Mouse (Mus musculus): ENCODE measurements around the gene Gm9958. TPM values are rescaled to one million over a fixed set of nuclear protein-coding genes. Genes with fewer than 3 reads are reported as not detected.

The Gm9958 gene
- 7.0 and 7.8 TPM in 2 replicates for polyA plus RNA-seq (2015; fragmentation: Nextera tagmentation; extraction: Ambion mirVana)

DNA sequence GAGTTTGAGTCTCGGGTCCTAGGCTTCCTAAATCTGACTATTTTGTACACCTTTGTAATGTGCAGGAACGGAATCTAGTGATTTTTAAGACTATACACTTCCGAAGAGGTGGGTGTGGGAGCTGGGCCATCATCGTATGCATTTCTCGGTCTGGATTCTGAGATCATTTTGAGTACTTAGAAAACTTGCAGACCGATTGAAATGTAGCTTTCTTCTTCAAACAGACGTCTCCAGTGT, at the start of gene Gm9958:
Gene Gm9958 (plus strand): TSS at position 138 of the 237 bp plus-strand sequence.
- DNase-seq (ENCODE audit: low spot score), result no peak
- H3K9me3 ChIP-seq (replicated peaks; ENCODE audit: low read length), result no peaks in the 10 kb centered on the region
- 0% methylated on average over 7 of the region's 7 CpGs for WGBS

DNA sequence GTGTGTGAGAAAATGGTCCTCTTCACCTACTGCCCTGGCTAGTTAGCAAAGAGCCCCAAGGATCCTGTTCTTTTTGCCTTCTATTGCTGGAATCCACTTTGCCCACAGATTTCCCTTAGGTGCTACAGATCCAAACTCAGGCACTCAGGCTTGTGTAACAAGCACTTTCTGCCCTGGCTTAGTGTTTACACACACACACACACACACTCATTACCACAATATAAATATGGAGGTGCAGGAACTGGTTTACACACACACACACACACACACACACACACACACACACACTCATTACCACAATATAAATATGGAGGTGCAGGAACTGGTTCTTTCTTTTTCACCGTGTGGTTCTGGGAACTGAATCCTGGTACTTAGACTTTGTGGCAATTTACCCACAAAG, 35.9 kb upstream of the Gm9958 start:
- Histone ChIP-seq H3K4me3 (replicated peaks; ENCODE audit: low read depth, low read length) (no peak overlapping the region), H3K27me3 (ENCODE audit: insufficient read depth, low read length) (no peaks in the 10 kb centered on the region), H3K4me1 (replicated peaks; ENCODE audit: insufficient read depth, low read length) (0 out of 2 replicates have a peak, but pooled peaks cover 2% of the 10 kb centered on the region), H3K27ac (no peak overlapping the region), H3K9ac (ENCODE audit: low read depth, low read length) (no peak overlapping the region), H3K4me2 (ENCODE audit: low read length) (no peak overlapping the region), H3K36me3 (ENCODE audit: insufficient read depth, low read length) (no peaks in the 10 kb centered on the region), H3K9me3 (replicated peaks; ENCODE audit: low read length) (no peaks in the 10 kb centered on the region)
- ATAC-seq (replicated peaks; ENCODE audit: low FRiP score, low read depth), result no peak
- no peak for DNase-seq (ENCODE audit: low spot score)
- 85% methylated on average over 1 of the region's 1 CpGs for WGBS
- TF ChIP-seq CTCF (IDR thresholded peaks at IDR 0.05; ENCODE audit: low read depth), result no peak

More for the DNA sequence above, at the start of gene Gm9958:
- no peak for TF ChIP-seq CTCF (IDR thresholded peaks at IDR 0.05; ENCODE audit: low read depth)
- H3K4me1 ChIP-seq (replicated peaks; ENCODE audit: insufficient read depth, low read length), result peaks cover 8% of the 10 kb centered on the region; the same call in 1 of the 2 replicates
- H3K4me3 ChIP-seq (replicated peaks; ENCODE audit: low read depth, low read length), result peak within 1 kb of the TSS; percentile 97
- peak within 1 kb of the TSS; percentile 99 for H3K9ac ChIP-seq (ENCODE audit: low read depth, low read length)
- no peaks in the 10 kb centered on the region for H3K27me3 ChIP-seq (ENCODE audit: insufficient read depth, low read length)
- H3K36me3 ChIP-seq (ENCODE audit: insufficient read depth, low read length), result no peaks in the 10 kb centered on the region
- ATAC-seq (replicated peaks; ENCODE audit: low FRiP score, low read depth), result no peak
- H3K4me2 ChIP-seq (ENCODE audit: low read length), result peak within 1 kb of the TSS; percentile 77
- peak within 1 kb of the TSS; percentile 99 for H3K27ac ChIP-seq

DNA sequence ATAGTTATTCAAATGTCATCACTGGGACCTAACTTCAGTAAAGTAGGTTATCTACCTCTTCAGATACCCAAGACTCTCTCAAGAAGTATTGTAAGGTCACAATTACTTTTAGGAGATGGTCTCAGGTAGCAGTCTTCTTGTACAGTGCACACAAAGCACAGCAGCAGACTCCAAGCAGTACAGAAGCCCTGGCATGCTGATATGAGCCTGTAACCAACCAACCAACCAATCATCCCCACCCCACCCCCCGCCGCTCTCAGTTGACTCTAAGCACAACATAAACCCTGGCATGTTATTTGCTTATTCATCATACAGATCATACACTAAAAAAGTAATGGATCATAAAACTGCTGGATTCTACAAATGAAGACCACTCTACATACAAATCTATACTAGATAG, 34.5 kb upstream of the Gm9958 start:
- H3K4me3 ChIP-seq (replicated peaks; ENCODE audit: low read depth, low read length), result no peak overlapping the region
- H3K27me3 ChIP-seq (ENCODE audit: insufficient read depth, low read length), result no peaks in the 10 kb centered on the region
- H3K4me1 ChIP-seq (replicated peaks; ENCODE audit: insufficient read depth, low read length), result 0 out of 2 replicates have a peak, but pooled peaks cover 2% of the 10 kb centered on the region
- no peak for TF ChIP-seq CTCF (IDR thresholded peaks at IDR 0.05; ENCODE audit: low read depth)
- H3K27ac ChIP-seq, result no peak overlapping the region
- H3K9me3 ChIP-seq (replicated peaks; ENCODE audit: low read length), result no peaks in the 10 kb centered on the region
- no peaks in the 10 kb centered on the region for H3K36me3 ChIP-seq (ENCODE audit: insufficient read depth, low read length)
- 89% methylated on average over 2 of the region's 2 CpGs for WGBS
- no peak overlapping the region for H3K4me2 ChIP-seq (ENCODE audit: low read length)
- DNase-seq (ENCODE audit: low spot score), result no peak
- H3K9ac ChIP-seq (ENCODE audit: low read depth, low read length), result no peak overlapping the region
- no peak for ATAC-seq (replicated peaks; ENCODE audit: low FRiP score, low read depth)

DNA sequence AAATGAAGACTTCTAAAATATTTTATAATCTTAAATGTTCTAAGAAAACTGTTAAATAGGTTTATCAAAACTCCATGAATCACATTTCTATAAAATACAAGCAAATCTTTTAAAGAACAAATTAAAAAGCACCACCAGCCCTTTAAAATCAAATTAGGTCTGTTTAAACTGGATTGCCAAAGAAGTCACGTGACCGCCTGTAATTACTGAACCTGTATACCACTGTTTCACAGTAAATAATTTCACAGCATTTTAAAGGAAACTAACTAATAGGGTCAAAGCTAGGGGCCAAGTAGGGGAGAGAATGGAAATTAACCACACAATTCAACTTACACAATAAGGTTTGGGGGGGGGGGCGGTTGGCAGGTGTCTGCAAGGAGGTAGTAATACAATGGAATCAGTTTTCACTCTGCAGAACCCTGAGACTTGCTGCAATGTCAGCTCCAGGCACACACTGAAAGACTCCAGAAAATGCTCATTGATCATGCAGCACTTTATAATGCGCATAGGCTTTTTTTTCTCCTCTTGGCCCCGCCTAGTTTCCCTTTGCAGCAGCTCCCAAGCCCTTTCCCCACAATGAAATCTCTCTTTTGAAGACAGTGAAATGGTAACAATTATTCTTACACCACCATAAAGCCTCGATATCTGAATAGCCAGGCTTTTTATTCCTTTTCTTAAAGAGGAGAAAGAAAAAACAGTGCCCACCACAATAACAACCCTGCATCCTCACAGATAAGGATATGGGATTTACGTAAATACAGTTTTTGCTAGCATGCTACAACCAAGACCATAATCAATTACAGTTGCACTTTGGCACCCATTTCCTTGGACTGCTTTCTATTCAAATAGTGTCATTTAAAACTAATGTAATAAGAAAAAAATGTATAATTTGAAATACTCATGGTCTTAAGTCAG, 28.6 kb upstream of the Gm9958 start:
- Histone ChIP-seq H3K9me3 (replicated peaks; ENCODE audit: low read length) (no peaks in the 10 kb centered on the region), H3K4me2 (ENCODE audit: low read length) (no peak overlapping the region), H3K36me3 (ENCODE audit: insufficient read depth, low read length) (no peaks in the 10 kb centered on the region), H3K9ac (ENCODE audit: low read depth, low read length) (no peak overlapping the region), H3K4me1 (replicated peaks; ENCODE audit: insufficient read depth, low read length) (no peaks in the 10 kb centered on the region), H3K27ac (no peak overlapping the region), H3K4me3 (replicated peaks; ENCODE audit: low read depth, low read length) (no peak overlapping the region), H3K27me3 (ENCODE audit: insufficient read depth, low read length) (no peaks in the 10 kb centered on the region)
- TF ChIP-seq CTCF (IDR thresholded peaks at IDR 0.05; ENCODE audit: low read depth), result no peak
- ATAC-seq (replicated peaks; ENCODE audit: low FRiP score, low read depth) (no peak), DNase-seq (ENCODE audit: low spot score) (no peak)
- WGBS, result 71% methylated on average over 7 of the region's 7 CpGs

DNA sequence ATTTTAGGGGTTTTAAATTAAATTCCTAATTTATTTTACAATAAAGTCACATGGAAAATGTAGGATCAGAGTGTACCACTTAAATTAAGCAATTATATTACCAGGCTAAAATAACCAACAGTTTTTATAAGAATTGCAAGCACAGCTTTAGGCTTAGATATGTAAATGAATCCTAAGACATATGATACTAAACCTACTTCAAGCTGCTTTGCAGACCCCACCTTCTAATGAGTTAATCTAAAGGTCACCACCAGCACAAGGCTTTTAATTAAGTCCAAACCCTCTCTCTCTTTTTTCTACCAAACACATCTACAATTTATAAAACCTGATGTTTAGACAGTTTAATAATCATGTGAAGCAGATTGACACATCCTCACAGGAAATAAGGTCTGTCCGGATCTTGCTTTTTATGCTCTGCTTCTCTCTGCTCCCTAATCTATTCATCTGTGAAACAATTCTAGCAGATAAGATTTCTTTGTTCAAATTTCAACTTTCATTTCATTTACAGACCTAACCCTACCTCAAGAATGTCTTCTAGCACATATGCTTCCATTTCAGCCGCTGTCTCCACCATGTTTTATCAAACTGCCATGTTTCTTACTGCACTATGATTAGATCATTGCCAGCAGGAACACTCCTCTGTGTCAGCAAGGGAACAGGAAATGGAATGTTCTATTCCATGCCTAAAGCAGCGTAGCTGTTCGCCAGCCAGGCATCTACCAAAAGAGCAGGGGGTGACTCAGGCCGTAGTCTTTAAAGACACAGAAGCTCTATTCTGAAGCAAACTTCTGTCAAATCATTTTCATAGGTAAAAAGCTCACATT, 27.7 kb upstream of the Gm9958 start:
- ATAC-seq (replicated peaks; ENCODE audit: low FRiP score, low read depth) (peak; percentile 73; the same call in 1 of the 2 replicates), DNase-seq (ENCODE audit: low spot score) (peak; percentile 86)
- H3K36me3 ChIP-seq (ENCODE audit: insufficient read depth, low read length), result no peaks in the 10 kb centered on the region
- H3K27ac ChIP-seq, result peak overlapping the region; percentile 37; the same call in 1 of the 2 replicates
- no peaks in the 10 kb centered on the region for H3K9me3 ChIP-seq (replicated peaks; ENCODE audit: low read length)
- no peaks in the 10 kb centered on the region for H3K27me3 ChIP-seq (ENCODE audit: insufficient read depth, low read length)
- H3K4me2 ChIP-seq (ENCODE audit: low read length), result peak overlapping the region; percentile 36
- H3K4me3 ChIP-seq (replicated peaks; ENCODE audit: low read depth, low read length), result 0 out of 2 replicates have a peak overlapping the region, but pooled peaks have one; percentile 10
- no peaks in the 10 kb centered on the region for H3K4me1 ChIP-seq (replicated peaks; ENCODE audit: insufficient read depth, low read length)
- TF ChIP-seq CTCF (IDR thresholded peaks at IDR 0.05; ENCODE audit: low read depth), result no peak
- no peak overlapping the region for H3K9ac ChIP-seq (ENCODE audit: low read depth, low read length)
- WGBS, result 16% methylated on average over 5 of the region's 5 CpGs

DNA sequence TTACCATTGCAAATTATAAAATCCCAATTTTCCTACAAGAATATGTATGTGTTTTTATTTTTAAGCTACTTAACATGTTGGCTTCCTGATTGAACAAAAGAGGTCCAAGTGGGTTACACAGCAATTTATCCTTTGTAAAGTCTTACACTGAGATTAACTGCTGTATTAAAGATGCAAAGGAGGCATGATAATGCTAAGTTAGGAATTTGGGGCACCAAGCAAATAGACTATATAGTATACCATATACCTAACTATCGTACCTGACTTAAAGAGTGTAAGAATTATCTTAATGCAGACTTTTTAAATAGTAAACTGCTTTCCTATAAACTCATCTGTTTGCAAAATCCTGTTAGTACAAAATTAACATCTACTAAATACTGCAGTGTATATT, 27.1 kb upstream of the Gm9958 start:
- peak overlapping the region; percentile 36 for H3K4me2 ChIP-seq (ENCODE audit: low read length)
- no peak overlapping the region for H3K9ac ChIP-seq (ENCODE audit: low read depth, low read length)
- no peak for ATAC-seq (replicated peaks; ENCODE audit: low FRiP score, low read depth)
- H3K4me1 ChIP-seq (replicated peaks; ENCODE audit: insufficient read depth, low read length), result no peaks in the 10 kb centered on the region
- H3K36me3 ChIP-seq (ENCODE audit: insufficient read depth, low read length), result no peaks in the 10 kb centered on the region
- WGBS, result 95% methylated on average over 1 of the region's 1 CpGs
- H3K27ac ChIP-seq, result peak overlapping the region; percentile 37; the same call in 1 of the 2 replicates
- no peaks in the 10 kb centered on the region for H3K9me3 ChIP-seq (replicated peaks; ENCODE audit: low read length)
- no peaks in the 10 kb centered on the region for H3K27me3 ChIP-seq (ENCODE audit: insufficient read depth, low read length)
- no peak for TF ChIP-seq CTCF (IDR thresholded peaks at IDR 0.05; ENCODE audit: low read depth)
- no peak overlapping the region for H3K4me3 ChIP-seq (replicated peaks; ENCODE audit: low read depth, low read length)
- no peak for DNase-seq (ENCODE audit: low spot score)

Data from kidney, postnatal 0 days (tissue).